8 mouse cellular contexts compared by ENCODE assay signal in genomic region chr13:74534864-74535263, GRCm38 (mm10). TPM values are rescaled to one million over a fixed set of nuclear protein-coding genes. Genes with fewer than 3 reads are reported as not detected.
A peak's percentile ranks its signal among the peaks of the same experiment; 100 is the strongest.
DNase-seq lines count a peak whose midpoint lies in the region; ATAC-seq and TF ChIP-seq lines count a peak whose summit lies in the region.
"Not testable (repeated sequence)": the region's sequence is repeated elsewhere in the genome, so short reads cannot be mapped to it uniquely, and the experiment has no call there.

No protein-coding gene starts in this region.

- WGBS in forebrain, embryonic 14.5 days, result 15% methylated on average over 3 of the region's 3 CpGs
- WGBS in hindbrain, embryonic 11.5 days, result 15% methylated on average over 3 of the region's 3 CpGs
- WGBS in lung, adult 2 months, result 13% methylated on average over 3 of the region's 3 CpGs

- DNase-seq in MEL (ENCODE audit: low read depth, low spot score), result peak; percentile 70
- peak; percentile 83 for DNase-seq in forebrain, embryonic 14.5 days (ENCODE audit: low spot score)
- DNase-seq in hindbrain, embryonic 11.5 days (ENCODE audit: low spot score), result peak; percentile 78
- peak; percentile 68 to 77 for DNase-seq in kidney, postnatal 4 days
- DNase-seq in lung, adult 2 months, result peak; percentile 17
- DNase-seq in thymus, adult 18-20 months, result peak; percentile 5 to 16

- not testable (repeated sequence) for TF ChIP-seq EP300 in MEL (IDR thresholded peaks at IDR 0.05; ENCODE audit: low read depth in 1 of 2, low read length in 2 of 2)

- not testable (repeated sequence) for H3K36me3 ChIP-seq in MEL (ENCODE audit: control insufficient read depth in 1 of 2, insufficient read depth in 2 of 2, low read length in 2 of 2); forebrain, embryonic 14.5 days (ENCODE audit: control insufficient read depth, insufficient read depth, low read length); hindbrain, embryonic 11.5 days (ENCODE audit: control insufficient read depth, insufficient read depth, low read length)

- H3K4me2 ChIP-seq in forebrain, embryonic 14.5 days (ENCODE audit: low read length); hindbrain, embryonic 11.5 days (replicated peaks; ENCODE audit: low read depth, low read length): not testable (repeated sequence)

- not testable (repeated sequence) for TF ChIP-seq POLR2A in MEL (IDR thresholded peaks at IDR 0.05; ENCODE audit: control insufficient read depth in 1 of 2, insufficient read depth in 1 of 2, low read depth in 1 of 2, low read length in 2 of 2, poor library complexity in 1 of 2); lung, adult 2 months (IDR thresholded peaks at IDR 0.05; ENCODE audit: borderline replicate concordance, extremely low read depth, low read depth, low read length)

- H3K79me2 ChIP-seq in MEL (ENCODE audit: control insufficient read depth, insufficient read depth, low read length, poor library complexity), result not testable (repeated sequence)

- not testable (repeated sequence) for H3K9me3 ChIP-seq in MEL (replicated peaks; ENCODE audit: insufficient read depth, low read length); forebrain, embryonic 14.5 days (replicated peaks; ENCODE audit: control insufficient read depth, low read length); hindbrain, embryonic 11.5 days (ENCODE audit: control insufficient read depth, low read length)

- not testable (repeated sequence) for H3K9ac ChIP-seq in MEL (ENCODE audit: control insufficient read depth, low read depth, low read length, poor library complexity, severe bottlenecking); forebrain, embryonic 14.5 days (ENCODE audit: low read length); hindbrain, embryonic 11.5 days (ENCODE audit: low read depth, low read length)

- H3K4me1 ChIP-seq in MEL (ENCODE audit: control insufficient read depth in 1 of 2, insufficient read depth in 2 of 2, low read length in 2 of 2); forebrain, embryonic 14.5 days (ENCODE audit: control insufficient read depth, insufficient read depth, low read length); hindbrain, embryonic 11.5 days (replicated peaks; ENCODE audit: control insufficient read depth, insufficient read depth, low read length); lung, adult 2 months (ENCODE audit: control insufficient read depth, insufficient read depth, low read length): not testable (repeated sequence)

- H3K27ac ChIP-seq in MEL (ENCODE audit: control insufficient read depth, low read depth, low read length); forebrain, embryonic 14.5 days (ENCODE audit: low read depth, low read length); hindbrain, embryonic 11.5 days (ENCODE audit: low read depth, low read length): not testable (repeated sequence)

- TF ChIP-seq CTCF in MEL (IDR thresholded peaks at IDR 0.05 in 2 of 3, conservative IDR thresholded peaks at IDR 0.05 in 1 of 3; ENCODE audit: control insufficient read depth in 1 of 3, insufficient read depth in 1 of 3, low read depth in 2 of 3, low read length in 3 of 3, poor library complexity in 1 of 3, severe bottlenecking in 1 of 3), result peak; percentile 35 to 54 (median 50)
- TF ChIP-seq CTCF in lung, adult 2 months (IDR thresholded peaks at IDR 0.05; ENCODE audit: insufficient read depth, low read length), result peak; percentile 18; the same call in 1 of the 2 replicates

- TF ChIP-seq RAD21 in MEL (IDR thresholded peaks at IDR 0.05; ENCODE audit: low read depth, low read length), result peak; percentile 44

- not testable (repeated sequence) for H3K4me3 ChIP-seq in MEL (ENCODE audit: control insufficient read depth in 1 of 2, insufficient read depth in 1 of 2, low read depth in 2 of 2, low read length in 2 of 2); forebrain, embryonic 14.5 days (ENCODE audit: low read depth, low read length); hindbrain, embryonic 11.5 days (ENCODE audit: low read depth, low read length); lung, adult 2 months (replicated peaks; ENCODE audit: extremely low read depth, low read depth, low read length)

- 0 out of 2 replicates have a peak, but pooled peaks have one; percentile 49 for ATAC-seq in cerebellum, adult (ENCODE audit: insufficient number of reproducible peaks, low FRiP score, low TSS enrichment)
- ATAC-seq in forebrain, embryonic 14.5 days, result peak; percentile 83
- peak; percentile 73; the same call in 1 of the 2 replicates for ATAC-seq in hindbrain, embryonic 11.5 days (ENCODE audit: low FRiP score)
- ATAC-seq in neutrophil, adult 5-6 weeks (ENCODE audit: extremely low read depth, insufficient number of reproducible peaks, low FRiP score, poor library complexity, severe bottlenecking), result 0 out of 2 replicates have a peak, but pooled peaks have one; percentile 56

- not testable (repeated sequence) for H3K27me3 ChIP-seq in MEL (ENCODE audit: control insufficient read depth in 1 of 2, insufficient read depth in 2 of 2, low read length in 2 of 2); forebrain, embryonic 14.5 days (replicated peaks; ENCODE audit: control insufficient read depth, insufficient read depth, low read length); hindbrain, embryonic 11.5 days (ENCODE audit: control insufficient read depth, insufficient read depth, low read length)

TF ChIP-seq in MEL, 35 proteins besides CTCF, POLR2A, EP300 and RAD21:
- TF ChIP-seq ZC3H11A (IDR thresholded peaks at IDR 0.05; ENCODE audit: low read depth, low read length) (peak; percentile 18; the same call in 1 of the 2 replicates), SMC3 (IDR thresholded peaks at IDR 0.05; ENCODE audit: low read depth, low read length) (peak; percentile 68)

RNA-seq across cellular contexts. Expression of gene Zfp825, which starts 41.1 kb away (rescaled TPM):
- 5.5 and 6.1 TPM in 2 replicates for total RNA-seq in MEL (2012; rRNA removed)
- 100 to 1,000 TPM in 1 of 2 experiments, 1 to 10 TPM in 1; 4.4 to 426 TPM for polyA plus RNA-seq in MEL (2012; ENCODE audit: insufficient read depth in 1 of 2, insufficient read length in 2 of 2, low read depth in 1 of 2, low replicate concordance in 2 of 2, missing spikeins in 1 of 2)
- polyA plus RNA-seq in forebrain, embryonic 14.5 days (2014; fragmentation: Nextera tagmentation; extraction: Ambion mirVana), result 15.2 and 18.0 TPM in 2 replicates
- polyA plus RNA-seq in hindbrain, embryonic 11.5 days (2014; fragmentation: Nextera tagmentation; extraction: Ambion mirVana), result 19.1 and 21.6 TPM in 2 replicates
- 0.87 and 0.96 TPM in 2 replicates for polyA plus RNA-seq in lung, adult 2 months (2012; rRNA removed)
- total RNA-seq in neutrophil, adult 5-6 weeks (2017), result 12.8 and 14.6 TPM in 2 replicates

Comparison
In these comparisons a context has a peak if more than half of its experiments do, and no peak if none do; other contexts are left out.
1. DNase-seq: peak in every context shown above with its lines; median percentile 83 in forebrain, embryonic 14.5 days; 78 in hindbrain, embryonic 11.5 days; 72 in kidney, postnatal 4 days; 70 in MEL; 17 in lung, adult 2 months; 10 in thymus, adult 18-20 months.